Mouse (Mus musculus) layer of hippocampus, adult 9-11 months (tissue): Measurements from ENCODE around the gene Noxa1.

Source experiments
- DNase-seq: peaks from one replicate; pipeline ENCODE4 v3.0.0; 2022

The Noxa1 gene

GRCm38 (mm10) chr2:25095109-25095850 is at the start of gene Noxa1:
Gene Noxa1 (minus strand): TSS chr2:25095149.
- no peak for DNase-seq

GRCm38 (mm10) chr2:25141921-25142320 is 47.0 kb upstream of the Noxa1 start:
- no peak for DNase-seq

GRCm38 (mm10) chr2:25141185-25141584 is 46.2 kb upstream of the Noxa1 start:
- DNase-seq = no peak

GRCm38 (mm10) chr2:25137832-25138231 is 42.9 kb upstream of the Noxa1 start:
- DNase-seq = no peak

GRCm38 (mm10) chr2:25131601-25132000 is 36.7 kb upstream of the Noxa1 start:
- DNase-seq = no peak

DNA sequence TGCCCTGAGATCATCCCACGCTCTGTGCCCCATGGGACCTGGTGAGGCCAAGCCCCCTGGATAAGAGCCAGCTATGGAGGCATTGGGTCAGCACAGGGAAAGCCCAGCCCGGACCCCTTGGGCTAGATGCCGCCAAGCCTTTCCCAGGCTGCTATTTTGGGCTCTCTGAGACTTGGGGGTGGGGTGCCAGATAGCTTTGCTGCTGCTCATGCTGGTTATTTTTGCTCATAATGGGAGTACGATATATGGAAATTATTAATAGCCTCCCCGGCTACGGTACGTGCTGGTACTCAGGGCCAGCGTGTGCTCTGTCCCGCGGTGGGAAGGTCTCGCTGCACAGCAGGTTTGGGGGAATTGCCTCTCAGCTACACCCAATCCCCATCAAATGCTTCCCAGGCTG is 33.1 kb upstream of the Noxa1 start:
- DNase-seq = no peak

DNA sequence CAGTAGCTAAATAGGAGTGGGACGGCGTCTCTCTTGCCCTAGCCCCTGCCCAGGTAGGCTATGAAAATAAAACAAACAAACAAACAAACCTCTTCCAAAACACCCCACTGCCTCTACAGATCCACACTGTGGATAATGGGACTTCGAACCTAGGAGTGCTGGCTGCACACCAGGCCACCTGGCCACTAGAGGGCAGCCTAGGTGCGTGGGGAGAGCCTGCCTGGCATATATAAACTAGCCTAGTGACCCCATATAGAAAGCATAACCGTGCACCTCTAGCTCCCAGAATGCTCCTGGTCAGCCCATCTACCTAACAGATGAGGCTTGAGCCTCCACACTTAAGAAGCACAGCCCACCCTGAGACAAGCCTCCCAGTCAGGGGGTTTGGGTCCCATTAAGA is 32.3 kb upstream of the Noxa1 start:
- no peak for DNase-seq

GRCm38 (mm10) chr2:25126011-25127010 is 31.4 kb upstream of the Noxa1 start:
- DNase-seq = peak; percentile 26

- no peak for DNase-seq
These were observed 30.2 kb upstream of the Noxa1 start for GRCm38 (mm10) chr2:25125146-25125545.

- DNase-seq = no peak
These were observed 29.5 kb upstream of the Noxa1 start for GRCm38 (mm10) chr2:25124411-25124810.

GRCm38 (mm10) chr2:25123527-25123926 is 28.6 kb upstream of the Noxa1 start:
- no peak for DNase-seq

- no peak for DNase-seq
These were observed 27.7 kb upstream of the Noxa1 start for GRCm38 (mm10) chr2:25122666-25123065.

GRCm38 (mm10) chr2:25120963-25121362 is 26.0 kb upstream of the Noxa1 start:
- no peak for DNase-seq

DNA sequence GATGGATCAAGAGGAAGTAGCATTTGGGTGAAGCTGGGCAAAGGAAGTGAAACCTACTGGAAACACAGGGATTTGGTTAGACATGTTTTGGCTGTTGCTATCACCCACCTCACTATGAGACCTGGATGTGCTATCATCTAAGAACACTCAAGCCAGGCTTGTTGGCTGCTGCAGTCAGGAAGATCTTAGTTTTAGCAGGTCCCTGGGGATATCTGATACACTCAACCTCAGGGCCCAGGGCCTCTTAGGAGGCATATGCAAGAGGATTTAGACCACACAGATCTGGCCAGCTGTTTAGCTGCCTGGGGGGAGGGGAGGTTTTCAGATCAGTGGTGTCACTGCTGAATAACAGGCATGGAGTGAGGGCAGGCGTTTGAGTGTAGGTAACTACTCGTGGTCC is 20.5 kb upstream of the Noxa1 start:
- no peak for DNase-seq

DNA sequence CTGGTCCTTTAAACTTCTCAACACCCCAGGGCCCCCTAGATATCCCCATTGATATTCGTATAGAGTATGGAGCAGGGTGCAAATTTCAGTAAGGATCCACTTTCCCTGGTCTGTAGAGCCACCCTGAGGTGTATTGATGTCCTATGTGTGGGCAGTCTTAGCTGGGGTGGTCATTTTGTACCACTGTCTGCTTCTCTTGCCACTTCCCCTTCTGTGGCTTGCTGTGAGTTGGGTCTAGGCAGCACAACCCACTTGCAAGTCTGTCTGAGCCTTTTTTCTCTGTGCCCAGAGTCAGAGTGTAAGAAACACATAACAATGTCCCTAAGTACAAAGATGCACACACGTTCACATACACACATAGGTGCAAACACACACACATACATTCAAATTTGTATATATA is 19.4 kb upstream of the Noxa1 start:
- DNase-seq = no peak

DNA sequence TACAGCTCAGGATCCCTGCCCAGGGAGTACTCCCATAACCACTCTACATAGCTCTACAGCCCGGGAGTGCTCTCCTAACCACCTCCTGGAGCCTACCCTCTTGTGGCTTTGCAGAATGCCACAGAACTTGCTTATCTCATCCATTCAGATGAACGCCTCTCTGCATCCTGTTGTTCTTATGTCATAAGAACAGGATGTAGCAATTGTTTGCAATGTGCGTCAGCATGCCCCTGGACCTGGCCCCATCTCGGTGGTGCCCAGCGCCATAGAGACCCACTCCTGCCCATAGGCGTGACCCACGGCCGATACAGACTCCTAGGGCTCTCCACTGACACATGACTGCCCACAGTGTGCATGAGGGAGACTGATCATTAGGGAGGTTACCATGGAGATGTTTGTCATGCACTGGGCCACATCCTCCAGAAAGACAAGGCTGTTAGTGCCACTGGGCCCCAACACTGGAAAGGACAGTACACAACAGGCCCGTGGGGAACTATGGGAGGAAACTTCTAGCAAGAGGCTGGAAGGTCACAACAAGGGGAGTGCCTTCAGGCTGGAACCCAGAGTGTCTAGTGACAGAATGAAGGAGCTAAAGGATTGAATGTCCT is 16.3 kb upstream of the Noxa1 start:
- no peak for DNase-seq

DNA sequence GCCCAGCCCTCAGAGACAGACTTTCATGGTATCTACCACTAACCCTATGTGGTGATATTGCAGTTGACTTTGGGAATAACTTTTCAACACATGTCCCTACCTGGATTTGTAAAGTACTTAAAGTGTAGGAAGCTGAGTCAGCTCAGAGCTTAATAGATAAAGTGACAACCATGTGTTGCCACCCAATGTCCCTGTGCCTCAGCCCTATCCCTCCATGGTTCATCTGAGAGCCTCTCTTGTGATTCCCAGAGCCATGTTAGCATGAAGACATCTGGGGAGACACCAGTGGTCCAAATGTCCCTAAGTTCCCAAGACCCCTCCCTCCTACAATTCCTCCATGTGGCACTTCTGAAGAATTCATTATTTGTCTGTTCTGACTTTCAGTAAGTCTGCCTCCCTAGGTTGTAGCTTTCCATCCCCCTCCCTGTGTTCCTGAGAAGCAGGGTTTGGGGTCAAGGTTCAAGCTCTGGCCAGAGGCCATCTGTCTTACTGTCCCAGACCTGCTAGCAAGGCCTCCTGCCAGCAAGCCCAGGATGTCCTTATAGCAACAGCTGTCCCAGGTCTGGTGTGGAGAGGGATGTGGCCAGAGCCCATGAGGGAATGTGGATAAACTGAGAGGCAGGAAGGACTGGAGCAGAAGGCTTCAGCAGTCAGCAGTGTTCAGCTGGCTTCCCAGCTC is 15.7 kb upstream of the Noxa1 start:
- DNase-seq = no peak

DNA sequence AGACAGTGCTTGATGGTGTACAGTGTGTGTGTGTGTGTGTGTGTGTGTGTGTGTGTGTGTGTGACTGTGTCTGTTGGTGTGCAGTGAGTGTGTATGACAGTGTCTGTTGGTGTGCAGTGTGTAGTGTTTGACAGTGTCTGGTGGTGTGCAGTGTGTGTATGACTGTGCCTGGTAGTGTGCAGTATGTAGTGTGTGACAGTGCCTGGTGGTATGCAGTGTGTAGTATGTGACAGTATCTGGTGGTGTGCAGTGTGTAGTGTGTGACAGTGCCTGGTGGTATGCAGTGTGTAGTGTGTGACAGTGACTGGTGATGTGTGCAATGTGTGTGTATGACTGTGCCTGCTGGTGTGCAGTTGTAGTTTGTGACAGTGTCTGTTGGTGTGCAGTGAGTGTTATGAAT is 14.5 kb upstream of the Noxa1 start:
- DNase-seq = no peak

DNA sequence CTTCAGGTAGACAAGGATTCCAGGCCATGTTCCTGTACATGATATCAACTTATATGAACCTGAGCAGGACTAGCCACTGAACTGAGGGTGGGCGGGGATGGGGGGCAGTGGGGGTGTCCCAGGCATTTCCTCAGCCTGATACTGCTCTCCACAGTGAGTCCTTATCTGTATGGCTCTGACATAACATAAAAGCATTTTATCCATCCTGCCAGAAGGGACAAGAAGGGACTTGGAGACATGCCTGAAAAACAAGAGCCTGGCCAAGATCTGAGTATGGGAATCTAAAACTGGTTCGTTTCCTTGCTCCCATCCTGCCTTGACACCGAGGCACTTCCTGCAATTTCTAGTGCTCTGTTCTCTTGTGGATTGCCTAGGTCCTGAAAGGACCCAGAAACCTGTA is 11.1 kb upstream of the Noxa1 start:
- no peak for DNase-seq

DNA sequence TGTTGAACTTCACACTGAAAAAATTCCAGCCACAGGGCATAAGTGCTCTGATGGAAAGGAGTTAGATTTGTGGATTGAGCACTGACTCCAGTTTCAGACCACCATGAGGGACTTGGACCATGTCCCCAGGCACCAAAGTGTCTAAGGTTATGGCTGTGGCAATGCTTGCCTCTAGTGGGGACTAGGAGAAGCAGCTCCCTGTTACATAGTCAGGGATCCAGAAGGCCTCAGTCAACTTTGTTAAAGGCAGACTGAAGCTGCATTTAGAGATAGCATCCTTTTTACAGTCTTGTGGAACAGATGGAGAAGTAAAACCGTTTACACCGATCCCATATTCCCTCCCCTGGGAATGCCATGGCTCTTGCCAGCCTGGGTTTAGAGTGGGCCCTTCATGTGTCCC is 9.2 kb upstream of the Noxa1 start:
- DNase-seq = no peak

GRCm38 (mm10) chr2:25099703-25100102 is 4.8 kb upstream of the Noxa1 start:
- DNase-seq = no peak

DNA sequence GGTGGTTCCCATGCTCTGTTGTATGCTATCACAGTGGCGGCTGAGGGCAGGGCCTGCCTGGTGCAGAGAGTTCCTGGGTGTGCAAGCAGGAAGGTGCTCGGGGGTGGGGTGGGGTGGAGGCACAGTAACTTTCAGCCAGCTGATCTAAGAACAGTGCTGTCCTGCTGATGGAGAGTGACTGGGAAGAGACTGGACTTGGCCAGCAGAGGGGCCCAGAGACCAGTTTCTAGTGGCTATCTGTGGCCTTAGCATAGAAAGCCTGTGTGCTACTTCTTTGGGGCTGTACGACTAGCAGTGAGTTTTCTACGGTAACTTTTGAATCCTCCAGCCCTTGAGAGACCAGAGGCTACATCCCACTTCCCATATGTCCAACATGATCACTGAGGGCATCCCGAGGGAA is 4.0 kb upstream of the Noxa1 start:
- DNase-seq = peak; percentile 33

GRCm38 (mm10) chr2:25098005-25098615 is 3.2 kb upstream of the Noxa1 start:
- peak; percentile 52 for DNase-seq
